Mouse (Mus musculus): Measurements from ENCODE around the gene Elmod3.

Gene Elmod3

DNA sequence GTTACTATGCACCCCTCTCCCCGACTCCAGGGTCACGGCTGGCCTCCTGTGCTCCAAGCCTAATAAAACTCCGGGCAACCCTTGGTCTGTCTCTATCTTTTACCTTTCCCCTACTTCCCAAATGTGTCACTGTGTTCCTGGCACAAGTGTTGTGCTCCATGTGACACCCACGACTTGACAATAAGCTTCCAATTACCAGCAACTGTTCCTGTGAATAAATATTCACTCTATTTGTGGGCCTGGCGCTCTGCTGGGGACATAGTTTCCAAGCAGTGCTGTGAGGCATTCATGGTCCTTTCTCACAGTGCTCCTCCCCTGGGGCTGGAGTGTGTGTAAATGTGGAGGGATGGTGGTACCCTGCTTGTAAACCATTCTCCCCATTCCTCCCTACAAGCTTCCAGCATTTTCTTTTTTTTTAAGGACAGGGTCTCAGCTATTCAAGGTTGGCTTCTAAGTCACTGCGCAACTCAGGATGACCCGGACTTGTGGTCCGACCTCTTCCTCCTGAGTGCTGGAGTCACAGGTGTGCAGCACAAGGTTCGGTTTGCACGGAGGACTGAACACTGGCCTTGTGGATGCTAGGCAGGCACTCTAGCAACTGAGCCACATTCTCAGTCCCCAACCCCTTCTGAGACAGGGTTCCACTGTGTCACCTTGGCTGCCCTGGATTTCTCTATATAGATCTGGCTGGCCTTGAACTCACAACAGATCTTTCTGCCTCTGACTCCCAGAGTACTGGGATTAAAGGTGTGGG is 27.4 kb downstream of the Elmod3 start:
- DNase-seq (ENCODE audit: low spot score in 2 of 2), result peak in 1 of 2 experiments; percentile 23

DNA sequence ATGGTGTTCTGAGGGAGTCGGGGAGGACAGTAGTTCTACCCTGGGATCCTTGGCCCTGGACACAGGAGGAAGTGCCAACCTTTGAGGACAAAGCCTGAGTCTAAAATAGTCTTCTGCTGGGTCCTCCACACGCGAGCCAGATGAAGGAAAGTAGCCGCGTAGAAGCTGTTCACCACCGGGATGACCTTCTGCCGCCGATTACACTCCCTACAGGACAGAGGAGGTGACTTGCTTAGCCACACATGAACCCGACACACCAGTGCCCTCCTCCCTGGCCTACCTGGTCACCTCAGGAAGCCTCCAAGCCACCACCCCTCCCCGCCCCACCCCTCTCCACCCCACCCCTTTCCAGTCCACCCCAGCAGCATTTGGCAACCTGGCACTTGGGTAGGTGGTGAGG is 29.5 kb downstream of the Elmod3 start:
- DNase-seq (ENCODE audit: low spot score in 2 of 2), result no peak

DNA sequence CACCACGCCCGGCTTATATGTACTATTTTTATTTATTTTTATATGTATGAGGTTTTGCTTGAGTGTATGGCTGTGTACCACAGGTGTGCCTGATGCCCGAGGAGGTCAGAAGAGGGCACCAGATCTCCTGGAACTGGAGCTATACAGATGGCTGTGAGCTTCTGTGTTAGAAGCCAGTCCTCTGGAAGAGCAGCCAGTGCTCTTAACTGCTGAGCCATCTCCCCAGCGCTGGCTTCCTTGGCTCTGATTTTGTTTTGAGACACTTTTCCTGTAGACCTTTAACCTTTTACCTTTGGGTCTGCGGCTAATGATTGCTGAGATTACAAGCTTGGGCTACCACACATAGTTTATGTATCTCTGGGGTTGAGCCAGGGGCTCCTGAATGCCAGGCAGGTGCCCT is 30.7 kb downstream of the Elmod3 start:
- no peak for DNase-seq (ENCODE audit: low spot score in 2 of 2)

DNA sequence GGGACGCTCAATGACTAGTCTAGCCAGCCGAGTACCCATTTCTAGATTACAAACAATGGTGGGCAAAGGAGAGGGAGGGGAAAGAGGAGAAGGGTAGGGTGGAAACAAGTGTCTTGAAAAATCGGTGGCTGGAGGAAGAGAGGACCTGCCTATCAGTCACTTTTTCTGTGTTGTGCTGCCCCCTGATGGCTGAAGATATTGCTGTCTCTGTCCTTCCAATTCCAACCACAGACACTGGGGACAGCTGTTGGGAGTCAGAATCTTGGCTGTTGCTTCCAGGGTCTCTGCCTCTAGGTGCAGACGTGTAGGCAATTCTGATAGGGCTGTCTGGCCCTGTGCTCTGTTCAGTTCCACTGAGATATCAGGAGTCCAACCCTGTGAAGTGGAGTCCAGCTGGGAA is 32.2 kb downstream of the Elmod3 start:
- peak; percentile 96 to 97 for DNase-seq (ENCODE audit: low spot score in 2 of 2)

DNA sequence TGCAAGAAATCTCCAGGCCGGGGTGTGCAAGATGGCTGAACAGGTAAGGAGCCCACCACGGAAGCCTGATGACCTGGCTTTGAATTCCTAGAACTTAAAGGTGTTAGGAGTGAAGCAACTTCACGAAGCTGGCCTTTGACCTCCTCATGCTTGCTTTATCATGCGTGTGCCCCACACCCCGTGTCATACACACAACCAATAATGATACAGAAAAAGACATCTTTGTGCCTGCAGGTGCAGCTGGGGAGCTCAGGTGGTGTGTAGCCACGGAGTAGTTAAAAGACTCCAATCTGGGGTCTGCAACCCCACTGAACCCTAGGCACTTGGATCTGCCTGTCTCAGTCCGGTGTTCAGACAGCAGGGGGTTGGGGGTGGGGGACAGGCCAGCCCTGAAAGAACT is 32.7 kb downstream of the Elmod3 start:
- DNase-seq (ENCODE audit: low spot score in 2 of 2), result no peak

DNA sequence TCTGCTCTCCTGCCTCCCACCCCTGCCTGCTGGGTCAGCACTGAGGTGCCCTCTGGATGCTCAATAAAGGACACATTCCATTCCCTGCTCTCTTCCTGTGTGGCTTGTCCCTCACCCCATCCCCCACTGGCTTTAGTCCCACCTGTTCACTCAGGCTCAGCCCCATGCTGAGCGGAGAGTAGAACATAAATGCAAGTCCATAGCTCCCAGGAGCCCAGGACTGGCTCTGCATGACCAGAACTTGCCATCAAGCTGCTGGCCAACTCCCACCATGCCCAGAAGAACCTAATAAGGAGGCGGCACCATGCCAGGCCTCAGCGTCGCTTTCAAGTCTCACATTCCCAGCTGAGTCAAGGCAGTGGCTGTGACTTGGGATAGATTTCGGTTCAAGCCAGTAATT is 35.3 kb downstream of the Elmod3 start:
- no peak for DNase-seq (ENCODE audit: low spot score in 2 of 2)

DNA sequence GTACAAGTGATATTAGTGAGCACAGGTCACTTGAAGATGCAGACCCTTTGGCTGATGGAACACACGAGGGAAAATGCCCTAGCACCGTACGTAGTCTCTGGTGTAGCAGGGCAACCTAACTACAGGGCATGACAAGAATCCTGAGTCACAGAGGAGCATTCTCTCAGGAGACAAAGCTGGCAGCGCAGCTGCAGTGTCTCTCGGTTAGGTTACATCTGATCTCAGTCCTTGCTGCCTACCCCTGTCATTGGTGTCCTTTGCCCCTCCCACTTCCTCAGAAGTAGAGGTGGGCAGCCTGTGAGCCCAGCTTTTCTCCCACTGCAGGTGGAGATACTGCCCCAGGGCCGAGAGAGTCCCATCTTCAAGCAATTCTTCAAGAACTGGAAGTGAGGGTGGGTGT is 35.7 kb downstream of the Elmod3 start:
- DNase-seq (ENCODE audit: low spot score in 2 of 2), result no peak

DNA sequence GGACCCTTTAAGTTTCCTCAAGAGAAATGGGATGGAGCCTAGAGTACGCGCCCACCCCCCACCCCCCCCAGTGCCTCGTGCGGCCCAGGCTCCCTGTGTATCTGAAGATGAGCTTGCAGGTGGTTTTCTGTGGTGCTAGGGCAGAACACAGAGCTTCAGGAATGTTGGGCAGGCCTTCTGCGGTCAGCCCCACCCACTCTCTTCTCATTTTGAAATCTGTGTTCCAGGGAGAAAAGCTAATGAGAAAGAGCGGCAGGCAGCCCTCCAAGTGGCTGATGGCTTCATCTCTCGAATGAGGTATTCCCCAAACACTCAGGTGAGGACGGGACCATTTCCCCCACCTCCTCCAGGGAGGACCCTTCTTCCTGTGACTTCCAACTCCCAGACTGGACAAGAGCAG is 37.4 kb downstream of the Elmod3 start:
- DNase-seq (ENCODE audit: low spot score in 2 of 2), result no peak

DNA sequence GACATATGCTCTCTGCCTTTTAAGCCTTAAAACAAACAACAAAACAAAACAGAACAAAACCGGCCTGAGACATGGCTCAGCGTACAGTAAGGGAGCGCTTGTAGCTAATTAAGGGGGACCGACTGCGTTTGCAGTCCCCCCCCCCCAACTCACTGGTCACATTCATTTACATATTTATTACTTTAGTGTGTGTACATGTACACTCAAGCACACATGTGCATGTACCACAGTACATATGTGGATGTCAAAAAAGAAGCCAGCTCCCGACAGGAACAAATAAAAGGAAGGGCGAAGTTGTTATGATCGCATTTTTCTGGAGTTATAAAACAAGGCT is 45.2 kb downstream of the Elmod3 start:
- no peak for DNase-seq (ENCODE audit: low spot score in 2 of 2)

DNA sequence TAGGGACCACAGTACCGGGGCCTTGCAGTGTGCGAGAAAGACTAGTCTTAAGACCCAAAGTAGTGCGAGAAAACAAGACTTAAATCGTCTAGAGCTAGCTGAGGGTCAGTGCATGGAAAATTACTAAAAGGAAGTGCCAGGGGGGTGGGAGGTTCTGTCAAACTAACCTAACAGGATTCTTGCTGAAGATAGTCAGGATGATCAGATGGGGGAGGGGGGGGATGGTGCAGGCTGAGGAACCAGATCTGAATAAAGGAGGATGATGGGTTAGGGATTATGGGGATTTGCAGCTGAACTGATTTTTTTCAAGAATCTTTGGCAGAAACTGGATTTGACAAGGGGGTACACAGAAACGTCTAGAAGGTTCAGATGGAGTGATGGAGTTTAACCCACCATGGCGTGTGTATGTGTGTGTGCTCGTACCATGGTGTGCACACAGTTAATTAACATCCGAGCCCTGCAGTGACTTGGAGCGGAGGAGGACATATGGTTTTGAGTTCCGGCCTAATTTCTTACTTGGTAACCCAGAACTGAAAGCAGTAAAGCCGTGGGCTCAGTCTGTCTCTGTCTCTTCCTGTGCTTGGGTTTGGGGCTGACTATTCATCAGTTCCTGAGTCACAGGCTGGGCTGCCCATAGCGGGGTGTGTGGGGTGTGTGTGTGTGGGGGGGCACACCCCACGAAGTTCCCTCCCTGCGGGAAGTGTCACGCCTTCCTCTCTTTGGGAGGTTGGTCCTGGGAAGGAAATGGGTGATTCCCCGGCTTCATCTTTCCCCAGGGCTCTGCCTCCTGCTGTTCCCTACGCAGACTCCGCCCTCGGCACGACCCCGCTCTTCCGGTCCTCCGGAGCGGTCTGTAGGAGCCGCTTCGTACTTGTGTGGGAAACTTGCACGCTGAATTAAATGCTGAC is 45.8 kb downstream of the Elmod3 start:
- peak; percentile 61 to 62 for DNase-seq (ENCODE audit: low spot score in 2 of 2)

DNA sequence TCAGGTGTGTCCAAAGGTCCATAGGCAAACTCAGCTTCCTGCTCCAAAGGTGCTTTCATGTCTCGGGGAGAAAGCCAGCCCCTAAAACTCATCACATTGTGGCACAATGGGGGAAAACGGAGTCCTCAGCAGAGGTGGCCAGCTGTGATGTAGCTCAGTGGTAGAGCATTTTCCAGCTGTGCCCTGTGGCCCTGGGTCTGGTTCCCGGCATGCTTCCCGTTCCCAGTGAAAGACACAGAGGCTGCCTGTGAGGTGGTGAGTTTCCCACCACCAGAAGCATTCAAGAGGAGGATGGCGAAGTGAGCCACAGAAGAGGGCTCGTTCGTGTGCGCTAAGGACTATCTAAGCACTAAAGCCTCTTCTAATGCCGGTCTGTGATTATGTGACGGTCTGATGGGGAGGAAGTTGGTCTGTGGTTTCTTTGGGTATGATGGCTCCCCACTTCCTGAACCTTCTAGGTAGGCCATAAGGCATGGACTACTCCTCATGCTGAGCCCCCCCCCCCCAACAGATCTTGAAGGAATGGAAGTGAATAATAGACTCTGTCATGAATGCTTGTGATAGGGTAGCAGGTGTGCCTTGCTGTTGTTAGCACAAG is 47.6 kb downstream of the Elmod3 start:
- no peak for DNase-seq (ENCODE audit: low spot score in 2 of 2)

DNA sequence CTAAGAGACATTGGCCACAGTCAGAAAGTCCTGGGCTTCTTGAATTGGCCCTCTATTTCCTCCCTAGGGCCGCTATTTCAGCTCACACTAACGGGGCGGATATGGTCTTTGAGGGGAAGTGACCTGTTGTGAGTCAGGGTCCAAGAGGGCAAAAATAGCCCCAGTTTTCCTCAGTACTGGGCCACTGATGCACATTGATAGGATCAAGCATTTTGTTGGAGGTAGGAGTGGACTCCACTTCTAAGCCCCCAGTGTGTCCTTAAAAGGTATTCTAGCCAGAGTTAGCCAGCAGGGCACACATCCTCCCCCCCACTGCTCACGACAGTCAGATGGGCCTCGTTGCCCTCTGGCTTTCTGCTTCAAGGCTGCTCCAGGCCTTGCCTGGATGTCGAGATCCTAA is 48.2 kb downstream of the Elmod3 start:
- no peak for DNase-seq (ENCODE audit: low spot score in 2 of 2)

DNA sequence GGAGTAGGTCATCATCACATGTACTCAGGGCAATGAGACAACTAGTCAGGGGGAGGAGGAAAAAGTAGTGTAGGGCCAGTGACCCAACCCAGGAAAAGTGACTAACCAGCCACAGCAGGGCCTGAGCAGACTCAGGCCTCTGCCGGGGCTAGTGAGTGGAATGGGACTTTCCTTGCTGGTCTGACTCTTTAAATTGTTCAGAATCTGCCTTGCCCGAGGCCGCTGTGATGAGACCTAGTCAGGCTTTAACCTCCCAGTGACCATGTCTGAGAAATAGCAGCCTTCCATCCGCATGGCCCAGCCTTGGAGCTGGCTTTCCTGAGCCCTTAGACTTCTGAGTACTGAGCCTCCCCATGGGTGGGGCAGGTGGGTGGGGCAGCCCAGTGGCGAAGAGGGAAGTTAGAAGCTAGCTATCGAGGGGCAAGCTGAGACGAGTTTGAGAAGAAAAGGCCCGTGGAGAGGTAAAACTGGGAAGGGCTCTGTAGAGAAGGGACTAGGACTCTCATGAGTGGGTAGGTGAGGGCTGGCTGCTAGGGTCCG is 49.1 kb downstream of the Elmod3 start:
- DNase-seq (ENCODE audit: low spot score in 2 of 2), result no peak

DNA sequence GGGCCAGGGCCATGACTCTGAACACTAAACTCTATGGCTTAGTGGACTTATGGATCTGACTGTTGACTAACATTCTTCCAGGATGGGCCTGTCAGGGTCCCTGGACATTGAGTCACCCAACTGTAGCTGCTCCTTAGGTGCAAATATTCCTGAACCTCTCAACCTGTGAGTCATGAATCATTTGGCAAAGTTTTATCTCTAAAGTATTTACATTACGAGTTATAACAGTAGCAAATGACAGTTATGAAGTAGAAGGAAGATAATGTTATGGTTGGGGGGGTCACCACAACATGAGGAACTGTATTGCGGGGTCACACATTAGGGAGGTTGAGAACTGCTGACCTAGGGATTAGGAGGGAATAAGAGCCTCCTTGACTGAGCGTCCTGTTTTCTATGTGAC is 50.4 kb downstream of the Elmod3 start:
- DNase-seq (ENCODE audit: low spot score in 2 of 2), result no peak

DNA sequence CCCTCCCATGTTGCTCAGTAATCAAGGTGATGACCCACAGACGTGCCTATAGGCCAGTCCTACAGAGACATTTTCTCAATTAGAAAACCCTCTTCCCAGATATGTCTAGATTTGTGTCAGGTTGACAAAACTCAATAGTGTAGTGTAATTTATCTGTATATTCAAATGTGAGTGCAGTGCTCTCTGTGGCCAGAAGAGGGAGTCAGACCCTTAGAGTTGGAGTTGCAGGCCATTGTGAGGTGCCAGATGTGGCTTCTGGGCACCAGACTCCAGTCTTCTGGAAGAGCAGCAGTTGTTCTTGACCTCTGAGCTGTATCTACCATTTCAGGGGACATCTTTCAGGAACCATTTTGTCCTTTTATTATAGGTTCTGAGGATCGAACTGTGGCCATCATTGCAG is 51.1 kb downstream of the Elmod3 start:
- no peak for DNase-seq (ENCODE audit: low spot score in 2 of 2)

DNA sequence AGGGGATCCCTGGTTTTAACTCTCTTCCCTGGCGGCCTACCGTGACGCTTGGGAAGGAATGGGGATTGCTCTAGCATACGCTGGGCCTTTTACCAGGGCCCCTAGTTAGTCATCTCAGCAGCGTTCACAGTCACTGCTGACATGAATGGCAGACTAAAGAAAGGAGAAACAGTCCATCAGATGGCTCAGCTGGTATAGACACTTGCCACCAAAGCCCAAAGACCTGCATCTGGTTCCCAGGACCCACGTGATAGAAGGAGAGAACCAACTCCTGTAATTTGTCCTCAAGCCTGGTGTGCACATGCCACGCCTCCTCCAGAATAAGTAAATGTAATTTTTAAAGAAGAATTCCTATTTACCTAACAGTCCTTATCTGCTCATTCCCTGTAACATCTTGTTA is 52.8 kb downstream of the Elmod3 start:
- no peak for DNase-seq (ENCODE audit: low spot score in 2 of 2)

DNA sequence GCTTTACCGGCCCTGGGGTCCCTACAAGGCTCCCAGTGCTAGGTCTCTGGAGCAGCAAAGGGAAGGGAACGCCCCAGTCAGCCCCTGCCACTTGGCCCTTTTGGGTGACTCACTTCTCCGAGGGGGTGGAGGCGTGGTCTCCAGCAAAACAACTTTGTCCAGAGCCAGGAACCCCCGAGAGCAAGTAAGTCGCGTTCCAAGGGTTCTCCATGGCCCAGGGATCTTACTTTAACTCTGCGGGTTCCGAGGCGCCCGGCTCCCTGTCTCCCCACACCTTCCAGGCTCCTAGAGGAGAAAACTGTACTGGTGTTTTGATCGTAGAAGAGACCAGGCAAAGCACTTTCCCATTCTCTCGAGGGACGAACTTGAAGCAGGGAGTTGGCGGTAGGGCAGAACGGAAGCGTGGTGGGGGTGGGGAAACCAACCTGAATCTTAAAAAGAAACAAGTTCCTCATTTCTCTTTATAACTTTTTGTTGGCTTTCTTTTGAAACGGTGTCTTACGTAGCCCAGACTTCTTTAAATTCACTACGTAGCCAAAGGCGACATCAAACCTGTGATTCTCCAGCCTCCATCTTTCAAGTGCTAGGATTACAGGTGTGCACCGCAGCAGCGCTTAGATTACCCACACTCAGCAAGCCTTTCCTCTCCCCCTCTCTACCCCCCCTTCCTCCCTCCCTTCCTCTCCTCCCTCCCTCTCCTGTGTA is 53.8 kb downstream of the Elmod3 start, which contains the start of gene Capg:
TSS of gene Capg (plus strand) at position 109 of the 705 bp plus-strand sequence.
- DNase-seq (ENCODE audit: low spot score in 2 of 2), result no peak

DNA sequence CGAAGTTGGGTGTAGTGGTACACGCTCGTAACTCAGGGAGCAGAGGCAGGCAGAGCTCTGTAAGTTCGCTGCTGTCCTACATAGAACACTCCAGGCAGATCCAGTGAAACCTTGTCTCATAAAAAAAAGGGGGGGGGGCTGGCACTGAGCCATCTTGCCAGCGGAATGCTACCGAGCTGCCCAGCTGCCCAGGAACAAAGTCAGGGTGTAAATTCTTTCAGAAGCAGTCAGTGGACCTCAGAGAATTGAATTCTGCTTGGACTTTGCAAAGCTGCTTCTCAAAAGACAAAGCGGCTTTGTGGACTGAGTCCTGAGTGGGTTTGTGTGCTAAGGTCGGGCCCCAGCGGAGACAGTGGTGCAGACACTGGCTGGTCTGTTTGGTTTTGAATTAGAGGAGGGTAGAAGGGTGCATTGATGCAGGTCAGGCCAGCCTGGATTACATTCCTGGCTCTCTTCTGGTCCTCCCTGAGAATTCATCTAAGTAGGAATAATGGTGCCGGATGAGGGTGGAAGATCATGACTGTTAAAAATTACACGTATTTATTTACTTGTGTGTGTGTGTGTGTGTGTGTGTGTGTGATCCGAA is 54.9 kb downstream of the Elmod3 start:
- no peak for DNase-seq (ENCODE audit: low spot score in 2 of 2)

DNA sequence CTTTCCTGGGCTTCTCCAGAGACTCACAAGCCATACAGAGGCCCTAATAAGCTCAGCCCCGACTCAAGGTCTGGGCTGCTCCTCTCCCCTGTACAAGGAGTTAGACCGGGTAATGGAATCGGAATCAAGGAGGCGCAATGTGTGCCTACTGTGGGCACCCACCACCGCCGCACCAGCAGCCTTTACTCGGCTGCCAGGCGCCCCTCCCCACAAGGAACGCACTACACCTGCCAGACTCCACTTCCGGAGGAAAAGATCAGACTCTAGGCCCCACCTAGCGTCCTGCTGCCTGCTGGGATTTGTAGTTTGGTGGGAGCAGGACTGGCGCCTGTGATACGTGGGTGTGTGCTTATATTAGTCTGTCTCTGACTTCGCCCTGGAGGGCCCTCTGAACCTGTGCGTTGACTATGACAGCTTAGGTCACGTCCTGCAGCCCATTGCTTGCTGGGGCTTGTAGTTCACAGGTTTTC is 59.6 kb downstream of the Elmod3 start:
- DNase-seq (ENCODE audit: low spot score in 2 of 2), result peak; percentile 89 to 92

DNA sequence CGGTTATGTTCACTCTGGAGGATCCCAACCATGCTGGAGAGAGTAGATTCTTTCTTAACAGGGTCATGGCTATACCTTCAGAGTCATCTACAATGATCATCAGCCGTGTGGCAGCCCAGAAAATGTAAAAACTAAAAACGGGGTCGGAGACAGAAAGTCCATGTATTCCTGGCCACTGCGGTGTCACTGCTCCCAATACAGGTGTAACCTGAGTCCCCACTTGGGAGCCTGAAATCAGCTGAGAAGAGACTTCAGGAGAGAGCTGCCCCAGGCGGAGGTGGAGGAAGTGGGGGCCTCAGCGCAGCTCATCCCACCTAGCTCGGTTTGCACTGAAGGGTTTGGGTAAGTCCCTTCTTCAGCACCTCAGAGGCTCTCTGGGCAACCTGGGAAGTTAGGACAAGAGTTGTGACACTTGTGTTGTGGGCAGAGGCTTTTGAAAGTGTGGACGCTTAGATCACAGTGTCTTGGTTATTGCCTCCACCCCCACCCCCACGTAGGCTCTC is 60.2 kb downstream of the Elmod3 start:
- DNase-seq (ENCODE audit: low spot score in 2 of 2), result no peak

DNA sequence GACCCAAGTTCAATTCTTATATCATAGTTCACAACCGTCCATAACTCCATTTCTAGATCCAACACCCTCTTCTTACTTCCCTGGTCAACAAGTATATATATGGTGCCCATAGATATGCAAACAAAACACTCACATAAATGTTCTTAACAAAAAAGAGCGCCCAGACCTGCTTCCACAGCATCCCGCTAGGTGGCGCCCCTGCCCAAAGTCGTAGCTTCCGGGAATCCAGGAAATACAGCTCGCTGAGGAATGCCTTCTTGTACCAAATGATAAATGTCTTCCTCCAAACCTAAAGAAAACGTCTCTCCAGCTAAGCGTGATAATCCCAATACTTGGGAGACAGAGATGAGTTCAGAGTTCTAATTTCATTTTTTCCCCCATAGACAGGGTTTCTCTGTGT is 63.0 kb downstream of the Elmod3 start:
- peak; percentile 76 to 84 for DNase-seq (ENCODE audit: low spot score in 2 of 2)

Measured in right cerebral cortex, adult 2 months (tissue).